Mouse (Mus musculus) adrenal gland, adult 18-20 months (tissue): ENCODE measurements at regions not wholly inside any gene's neighbourhood (a gene's known extent, or its start where the extent isn't known, plus 50 kb on each side); places are given as distances from the start of the nearest gene placed in this dataset.

Experiments
- DNase-seq, 2 experiments: peaks; one replicate each; pipeline ENCODE4 v3.0.0; 2021 to 2022; ENCODE audit warnings: low spot score in 2 of 2

DNA sequence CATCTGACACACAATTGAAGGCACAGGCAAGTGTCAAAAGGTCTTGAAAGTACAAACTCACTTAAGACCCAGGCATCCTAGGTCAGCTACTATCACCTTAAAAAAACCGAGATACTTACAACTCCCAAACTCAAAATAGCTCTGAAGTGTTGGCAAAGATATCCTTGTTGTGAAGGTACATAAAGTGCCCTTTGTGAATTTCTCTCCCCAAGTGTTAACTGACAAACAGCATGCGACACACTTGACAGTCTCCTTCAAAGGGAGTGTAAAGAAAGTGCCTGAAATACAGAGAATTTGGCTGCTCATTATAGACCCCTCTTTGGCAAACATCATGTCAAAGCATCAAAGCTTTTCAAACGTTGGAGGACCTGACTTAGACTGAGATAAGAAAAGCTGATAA, 2634.2 kb downstream of the 9330182O14Rik start:
- DNase-seq, result no peak

DNA sequence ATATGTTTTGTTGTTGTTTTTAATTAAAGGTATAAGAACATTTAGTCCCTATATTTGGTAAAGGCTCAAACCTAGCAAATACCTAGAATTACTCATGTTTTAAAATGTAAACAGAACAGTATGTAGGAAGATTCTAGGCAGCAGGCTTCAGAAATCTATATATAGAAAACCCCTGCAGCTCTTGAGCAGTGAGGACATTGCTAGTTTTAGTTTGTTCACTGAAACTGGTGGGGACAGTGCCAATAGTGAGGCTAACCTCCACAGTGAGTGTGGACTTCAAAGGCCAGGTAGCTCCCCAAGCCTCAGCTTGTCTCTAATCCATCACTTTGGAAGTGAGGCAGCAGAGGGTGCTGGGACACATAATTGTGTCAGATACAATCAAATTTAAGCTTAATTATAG, 2645.7 kb downstream of the 9330182O14Rik start:
- DNase-seq, result no peak

DNA sequence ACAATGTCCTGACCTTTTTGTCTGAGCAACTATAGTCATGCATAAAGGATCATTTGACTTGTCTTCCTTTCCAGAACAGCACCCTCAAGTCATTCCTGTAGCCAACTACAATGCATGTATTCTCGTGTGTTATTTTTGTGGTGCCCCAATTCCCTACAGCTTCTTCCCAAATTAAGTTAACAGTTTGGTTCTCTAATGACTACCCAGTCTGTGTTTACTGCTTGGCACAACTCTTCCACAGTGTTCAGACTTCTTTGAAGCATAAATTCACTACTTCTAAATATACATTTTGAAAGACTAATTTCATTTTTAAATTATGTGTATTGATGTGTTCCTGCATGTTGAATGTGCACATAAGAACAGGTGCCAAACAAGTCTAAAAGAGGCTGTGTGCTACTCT, 2667.1 kb downstream of the 9330182O14Rik start:
- DNase-seq, result no peak

DNA sequence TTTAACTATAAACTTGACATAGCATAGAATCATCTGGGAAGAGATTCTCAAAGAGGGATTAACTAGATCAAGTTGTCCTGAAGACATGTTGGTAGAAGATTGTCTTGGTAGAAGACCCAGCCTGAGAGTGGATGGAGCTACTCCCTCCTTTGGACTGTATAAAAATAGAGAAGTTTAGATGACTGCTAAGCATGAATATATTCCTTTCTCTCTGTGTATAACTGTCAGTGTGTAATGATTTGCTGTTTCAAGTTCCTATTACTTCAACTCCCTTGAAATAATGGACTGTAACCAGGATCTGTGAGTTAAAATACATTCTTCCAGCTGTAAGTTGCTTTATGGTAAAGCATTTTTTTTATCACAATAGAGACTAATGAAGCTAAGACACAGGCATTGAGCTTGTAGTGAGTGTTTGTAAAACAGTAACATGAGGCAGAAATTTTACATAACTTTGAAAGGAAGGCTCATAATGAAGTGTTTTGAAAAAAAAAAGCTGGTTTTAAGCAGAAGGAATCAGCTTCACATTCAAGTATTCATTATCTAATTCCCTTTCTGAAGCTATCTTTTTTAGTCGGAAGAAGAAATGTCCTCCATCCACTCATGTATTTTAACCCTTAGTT, 2676.8 kb downstream of the 9330182O14Rik start:
- no peak for DNase-seq

DNA sequence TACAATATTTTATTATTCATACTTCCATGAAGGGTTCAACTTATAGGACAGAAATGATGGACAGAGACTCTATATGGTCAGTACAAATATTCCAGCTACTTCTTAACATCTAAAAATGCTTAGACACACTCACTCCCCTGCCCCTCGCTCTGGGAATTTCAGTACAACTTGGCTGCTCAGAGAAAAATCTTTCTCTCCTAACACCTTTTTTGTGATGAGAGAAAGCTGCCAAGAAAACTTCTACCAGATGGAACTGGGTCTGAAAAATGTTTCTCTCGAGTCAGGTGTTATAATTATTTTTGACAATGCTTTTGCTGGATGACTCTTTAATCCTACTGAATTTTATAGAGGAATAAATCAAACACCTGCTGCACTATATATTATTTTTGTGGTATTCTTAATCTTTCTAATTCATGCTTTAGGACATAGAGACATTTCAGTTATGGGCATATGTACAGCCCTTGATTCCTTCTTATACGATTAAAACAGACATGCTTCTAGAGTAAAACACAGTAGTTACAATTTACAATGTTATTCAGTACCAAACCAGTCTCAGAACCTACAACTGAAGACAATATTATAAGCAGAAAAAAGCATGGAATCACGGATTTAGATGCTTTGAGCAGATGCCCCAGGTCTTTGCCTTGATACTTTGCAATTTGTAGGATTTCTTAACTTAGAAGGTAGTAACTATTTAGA, 2681.0 kb downstream of the 9330182O14Rik start:
- no peak for DNase-seq

DNA sequence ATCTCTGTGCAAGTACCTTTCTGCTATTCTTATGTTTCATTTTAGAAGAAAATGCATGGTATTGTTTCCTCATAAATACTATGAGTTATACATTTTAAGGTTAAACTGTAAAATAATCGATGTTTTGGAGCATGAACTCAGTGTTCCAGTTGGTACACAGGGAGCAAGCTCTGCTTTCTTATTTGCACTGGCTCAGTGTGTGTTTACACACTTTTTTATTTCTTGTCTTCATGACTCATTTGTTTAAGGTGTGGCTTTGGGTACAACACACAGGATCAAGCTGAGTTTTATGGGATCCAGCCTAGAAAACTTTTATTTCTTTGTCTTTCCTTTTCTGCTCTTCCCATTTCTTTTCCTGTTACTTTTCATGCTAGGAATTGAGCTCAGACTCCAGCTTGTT, 2704.7 kb downstream of the 9330182O14Rik start:
- DNase-seq, result no peak

DNA sequence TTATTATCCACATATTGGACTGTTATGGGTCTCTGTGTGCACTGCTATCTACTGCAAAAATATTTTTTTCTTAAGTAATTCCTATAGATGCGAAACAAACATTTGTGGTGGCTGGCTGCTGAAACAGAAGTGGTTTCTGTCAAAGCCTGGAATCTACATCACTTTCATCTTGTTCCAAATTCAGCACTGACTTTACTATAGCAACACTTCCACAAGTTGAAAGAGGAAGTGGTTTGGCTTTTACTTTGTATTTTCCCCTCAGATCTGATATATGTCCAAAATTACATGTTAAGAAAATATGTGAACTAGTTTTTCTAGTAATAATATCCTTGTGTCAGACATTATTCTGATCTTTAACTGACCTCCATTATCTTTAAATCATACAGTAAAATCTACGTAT, 2715.8 kb downstream of the 9330182O14Rik start:
- DNase-seq, result no peak

DNA sequence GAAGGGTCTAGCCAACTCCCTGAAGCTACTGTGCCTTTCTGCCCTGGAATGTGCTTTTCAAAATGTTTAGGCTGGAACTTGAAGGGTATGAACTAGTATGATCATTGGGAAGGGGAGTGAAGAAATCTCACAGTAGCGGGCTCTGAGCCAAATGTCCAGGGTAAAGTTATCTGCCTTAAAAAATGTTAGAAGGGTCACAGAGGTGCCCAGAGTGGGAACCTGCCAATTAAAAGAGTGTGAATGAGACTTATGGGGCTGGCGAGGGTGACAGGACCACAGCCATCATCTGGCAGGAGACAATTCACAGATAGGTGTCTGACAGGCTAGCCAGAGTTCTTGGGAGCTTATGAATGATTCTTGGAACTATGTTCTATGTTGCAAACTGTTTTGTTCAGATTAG, 2738.3 kb downstream of the 9330182O14Rik start:
- no peak for DNase-seq

DNA sequence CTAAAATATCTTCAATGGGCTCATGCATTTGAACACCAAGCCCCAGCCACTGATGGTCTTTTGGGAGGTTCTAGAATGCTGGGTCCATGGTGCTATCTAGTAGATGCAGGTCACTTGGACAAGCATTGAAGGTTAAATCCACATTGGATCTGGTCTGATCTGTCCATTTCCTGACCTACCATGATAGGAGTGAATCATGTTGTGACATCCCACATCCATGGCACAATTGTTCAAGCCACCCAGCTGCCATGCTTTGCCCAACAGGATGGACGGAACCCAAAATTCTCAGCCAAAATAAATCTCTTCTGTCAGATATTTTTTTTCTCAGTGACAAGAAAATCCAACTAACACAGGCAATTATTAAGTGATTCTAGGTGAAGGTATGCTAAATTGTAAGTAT, 2760.4 kb downstream of the 9330182O14Rik start:
- no peak for DNase-seq

DNA sequence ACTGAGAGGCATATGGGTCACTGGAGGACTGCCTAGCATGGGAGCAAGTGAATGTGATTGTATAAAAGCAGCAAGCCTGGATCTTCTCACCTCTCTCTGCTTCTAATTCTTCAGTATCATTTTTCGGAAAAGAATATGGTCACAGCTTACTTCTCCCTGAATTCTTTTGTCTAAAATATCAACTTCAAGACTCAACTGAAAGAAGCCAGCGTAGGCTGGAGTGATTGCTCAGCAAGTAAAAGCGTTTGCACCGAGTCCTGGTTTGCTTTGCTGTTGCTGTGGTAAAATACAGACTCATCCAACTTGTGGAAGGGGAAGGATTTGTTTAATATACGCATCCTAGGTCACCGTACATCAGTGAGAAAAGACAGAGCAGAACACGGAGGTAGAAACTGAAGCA, 2765.9 kb downstream of the 9330182O14Rik start:
- no peak for DNase-seq

DNA sequence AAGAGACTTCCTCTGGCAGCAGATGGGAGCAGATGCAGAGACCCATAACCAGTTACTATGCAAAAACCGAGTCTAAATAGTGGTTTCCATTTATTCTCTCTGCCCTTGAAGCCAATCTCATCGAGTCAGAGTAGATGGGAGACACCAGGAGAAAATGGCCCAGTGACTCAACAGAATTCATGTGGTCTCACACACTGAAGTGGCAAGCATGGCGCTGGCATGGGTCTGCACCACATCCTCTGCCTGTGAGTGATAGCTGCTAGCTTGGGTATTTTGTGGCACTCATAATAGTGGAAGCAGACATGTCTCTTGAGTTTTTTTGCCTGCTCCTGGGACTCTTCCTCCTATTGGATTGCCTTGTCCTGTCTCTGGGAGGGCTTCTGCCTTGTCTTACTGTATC, 2767.6 kb downstream of the 9330182O14Rik start:
- no peak for DNase-seq

DNA sequence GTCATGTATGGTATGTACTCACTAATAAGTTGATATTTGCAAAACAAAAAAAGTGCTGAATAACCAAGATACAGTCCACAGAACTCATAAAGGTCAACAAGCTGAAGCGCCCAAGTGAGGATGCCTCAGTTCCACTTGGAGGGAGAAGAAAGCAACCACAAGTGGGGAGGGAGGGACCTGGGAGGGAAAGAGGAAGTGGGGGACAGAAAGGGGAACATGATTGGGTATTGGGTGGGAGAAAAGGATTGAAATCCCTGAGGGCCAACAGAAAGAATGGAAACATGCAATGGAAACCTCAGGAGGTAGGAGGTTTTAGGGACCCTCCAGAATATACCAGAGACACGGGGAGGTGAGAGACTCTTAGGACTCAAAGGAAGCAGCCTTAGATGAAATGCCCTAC, 2777.2 kb downstream of the 9330182O14Rik start:
- no peak for DNase-seq

DNA sequence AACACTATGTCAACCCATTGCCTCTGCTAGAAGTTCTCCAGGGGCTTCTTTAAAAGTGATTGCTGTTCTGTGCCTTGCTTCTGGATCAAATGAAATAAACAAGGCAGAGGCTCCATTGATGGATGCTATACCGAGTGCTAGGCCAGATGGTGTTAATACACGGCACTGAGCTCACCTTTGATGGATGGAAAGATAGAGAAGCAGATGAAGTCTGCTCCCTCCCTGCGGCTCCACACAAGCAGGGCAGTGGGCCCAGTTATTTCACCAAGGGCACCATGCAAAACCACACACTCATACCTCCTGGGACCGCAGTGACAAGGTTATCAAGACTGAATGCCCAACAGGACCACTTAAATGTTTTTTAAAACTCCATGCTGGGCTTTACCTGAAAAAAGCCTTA, 2778.7 kb downstream of the 9330182O14Rik start:
- DNase-seq, result no peak

DNA sequence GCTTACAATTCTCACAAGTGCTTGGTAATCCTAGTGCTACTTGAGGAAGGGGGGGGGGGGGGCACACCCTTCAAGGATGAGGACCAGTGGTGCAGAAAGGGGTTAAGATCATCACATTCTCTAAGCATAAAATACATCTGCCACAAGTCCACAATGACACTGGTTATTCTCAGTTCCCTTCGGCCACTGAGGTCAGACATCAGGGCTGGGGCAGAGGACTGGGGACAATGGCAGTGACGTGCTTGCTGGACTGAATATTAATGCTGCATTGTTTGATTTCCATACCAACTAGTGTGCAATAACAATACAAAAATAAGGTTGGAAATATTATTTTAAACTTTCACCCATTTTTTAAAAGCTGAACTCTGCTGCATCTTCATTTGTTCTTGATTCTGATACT, 2779.1 kb downstream of the 9330182O14Rik start:
- DNase-seq, result no peak

DNA sequence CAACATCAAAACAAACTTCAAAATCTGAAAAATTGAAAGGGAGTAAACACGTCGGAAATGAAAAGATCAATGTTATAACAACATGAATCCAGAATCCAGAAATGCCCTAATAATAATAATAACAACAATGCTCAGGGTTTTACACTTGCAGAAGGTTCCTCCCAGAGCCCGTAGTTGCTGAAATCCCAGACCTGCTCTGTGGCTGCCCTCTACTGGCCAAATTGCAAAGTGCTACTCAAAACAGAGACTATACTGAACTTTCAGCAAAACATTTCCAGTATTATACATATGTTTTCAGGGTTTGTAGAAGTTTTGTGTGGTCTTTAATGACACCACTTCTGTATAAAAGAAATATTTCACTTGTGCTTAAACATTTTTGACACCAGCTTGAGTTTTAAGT, 2779.9 kb downstream of the 9330182O14Rik start:
- DNase-seq, result peak; percentile 11 to 42

DNA sequence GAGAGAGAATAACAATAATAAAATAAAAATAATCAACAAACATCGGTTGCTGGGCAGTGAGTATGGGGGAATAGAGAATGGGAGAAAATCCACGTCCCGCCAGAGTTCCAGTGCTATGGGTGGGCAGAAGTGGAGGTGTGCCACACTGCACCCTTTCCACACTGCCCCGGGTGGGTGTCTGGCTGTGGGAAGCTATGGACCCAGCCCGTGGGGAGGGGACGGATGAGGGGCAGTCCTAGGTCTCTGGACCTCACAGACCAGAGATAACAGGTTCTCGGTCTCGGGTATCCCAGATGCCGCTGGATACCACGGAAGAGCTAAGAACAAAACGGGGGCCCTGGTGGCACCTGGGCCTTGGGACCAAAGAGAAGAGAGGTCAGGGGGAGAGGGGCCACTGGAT, 2781.0 kb downstream of the 9330182O14Rik start:
- no peak for DNase-seq

DNA sequence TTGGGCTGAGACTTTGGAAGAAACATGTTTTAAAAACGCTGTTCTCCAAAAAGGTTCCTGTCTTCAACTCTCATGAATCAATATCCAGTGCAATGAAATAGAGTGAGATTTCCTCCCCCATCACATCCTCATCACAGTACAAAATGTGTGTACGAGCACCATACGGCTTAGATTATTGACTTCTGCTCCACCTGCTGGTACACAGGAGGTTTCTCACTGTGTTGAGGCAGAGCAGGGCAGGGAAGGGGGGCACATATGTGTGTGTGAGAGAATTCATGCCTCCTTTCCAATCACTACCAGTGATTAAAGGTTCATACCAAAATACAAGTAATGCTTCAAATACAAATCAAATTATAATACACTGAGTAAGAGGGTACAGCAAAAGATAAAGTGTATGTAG, 2787.5 kb downstream of the 9330182O14Rik start:
- DNase-seq, result no peak

DNA sequence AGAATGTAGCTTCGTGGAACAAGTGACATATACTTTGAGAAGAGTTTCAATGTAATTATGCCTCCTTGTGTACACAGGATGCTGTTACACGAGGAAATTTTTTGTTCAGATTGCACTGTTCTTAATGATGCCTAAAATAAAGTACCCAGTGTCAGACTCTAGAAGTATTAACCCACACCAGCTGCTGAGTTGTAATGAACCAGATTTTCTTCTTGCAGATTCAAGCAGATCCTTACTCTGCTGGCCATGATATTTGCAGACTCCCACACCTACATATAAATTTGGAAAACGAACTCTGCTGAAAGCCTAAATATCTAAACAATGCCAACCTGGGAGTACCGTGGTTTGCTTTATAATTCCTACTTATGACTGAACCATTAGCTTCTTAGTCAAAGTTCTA, 2794.2 kb downstream of the 9330182O14Rik start:
- DNase-seq, result no peak

DNA sequence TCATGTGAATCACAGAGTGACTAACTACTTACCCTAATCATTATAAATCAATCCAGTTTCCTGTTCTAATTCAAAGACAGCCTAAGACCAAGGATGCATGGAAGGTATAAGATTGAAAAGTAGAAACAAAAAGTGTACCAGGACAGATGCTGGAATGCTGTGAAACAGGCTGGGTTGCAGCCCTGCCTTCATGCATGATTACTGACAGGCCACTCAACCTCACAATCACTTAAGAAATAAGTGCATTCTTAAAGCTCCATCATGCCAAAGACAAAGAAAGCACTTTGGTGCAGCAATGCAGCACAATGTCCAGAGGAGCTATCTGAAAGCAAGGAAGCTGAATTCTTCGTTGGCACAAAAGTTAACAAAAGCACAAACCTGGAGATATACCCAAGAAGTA, 2810.4 kb downstream of the 9330182O14Rik start:
- no peak for DNase-seq

DNA sequence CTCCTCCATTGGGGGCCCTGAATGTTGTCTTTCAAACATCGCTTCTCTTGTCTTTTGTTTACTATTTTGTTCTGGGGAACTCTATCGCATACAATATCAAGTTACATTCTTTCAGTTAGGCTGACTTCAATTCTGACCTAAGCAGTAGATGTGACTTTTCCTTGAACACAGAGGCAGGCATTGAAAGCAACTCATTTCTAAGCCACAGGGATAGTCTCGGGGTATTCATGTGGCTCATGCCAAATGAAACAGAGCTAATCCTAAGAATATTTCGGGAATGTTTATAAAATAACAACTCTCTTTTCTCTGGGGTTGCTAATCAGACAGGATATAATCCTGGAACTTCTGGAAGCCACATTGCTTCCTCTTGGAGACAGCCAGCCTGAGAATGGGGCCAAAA, 2821.0 kb downstream of the 9330182O14Rik start:
- DNase-seq, result no peak

DNA sequence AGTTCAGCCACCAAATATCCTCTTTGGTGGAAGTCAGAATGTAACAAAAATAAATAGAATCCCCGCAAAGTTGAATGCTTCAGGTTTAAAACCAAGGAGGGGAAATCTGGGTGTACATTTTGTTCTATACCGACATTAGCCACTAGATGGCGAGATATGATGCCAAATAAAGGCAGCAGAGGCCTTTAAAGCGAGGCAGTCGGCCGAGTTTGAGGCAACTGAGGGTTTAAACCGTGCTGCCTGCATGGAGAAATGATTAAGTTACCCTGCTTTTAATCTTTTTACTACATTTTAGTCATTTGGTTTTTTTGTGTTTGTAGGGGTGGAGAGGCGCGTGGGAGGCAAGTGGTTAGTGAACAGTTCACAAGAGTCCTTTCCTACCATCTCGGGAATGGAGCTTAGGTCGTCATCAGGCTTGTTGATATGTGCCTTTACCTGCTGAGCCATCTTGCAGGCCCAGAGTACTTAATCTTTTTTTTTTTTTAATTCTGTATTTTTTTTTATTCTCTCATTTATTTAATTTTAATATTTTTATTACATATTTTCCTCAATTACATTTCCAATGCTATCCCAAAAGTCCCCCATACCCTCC, 2828.7 kb downstream of the 9330182O14Rik start:
- peak; percentile 23 to 29 for DNase-seq

DNA sequence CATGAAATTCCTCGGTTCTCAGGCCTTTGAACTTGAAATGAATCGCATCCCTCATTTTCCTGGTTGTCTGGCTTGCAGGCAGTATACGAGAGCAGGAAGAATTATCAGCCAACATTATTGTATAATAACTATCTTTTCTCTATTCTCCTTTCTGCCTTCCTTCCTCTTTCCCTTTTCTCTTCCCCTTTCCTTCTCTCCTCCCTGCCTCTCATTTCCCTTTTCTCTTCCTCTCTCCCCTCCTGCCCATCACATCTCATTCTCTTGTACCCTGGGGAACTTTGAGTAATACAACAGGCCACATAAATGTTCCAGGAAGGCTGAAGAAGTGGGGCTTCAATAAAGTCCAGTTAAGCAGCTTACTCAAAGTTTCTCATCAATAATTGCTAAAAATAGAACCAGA, 2831.1 kb downstream of the 9330182O14Rik start:
- no peak for DNase-seq
